Mouse (Mus musculus) liver, embryonic 14.5 days (tissue): ENCODE measurements around the gene Slc43a2. TPM values are rescaled to one million over a fixed set of nuclear protein-coding genes. Genes with fewer than 3 reads are reported as not detected.

Experiments used
- ATAC-seq: fragments of 200-750 bp; cut with Nextera tagmentation; 2 replicates; pipeline ENCODE4 v1.8.0; 2017; ENCODE audit warnings: moderate number of reproducible peaks, mild to moderate bottlenecking, moderate library complexity; ENCODE audit not compliant: insufficient read depth
- DNase-seq, 3 experiments: peaks; one replicate each; pipeline ENCODE4 v3.0.0-alpha.2; 2012 to 2013; ENCODE audit warnings: low read depth in 3 of 3, low spot score in 3 of 3
- H3K27ac ChIP-seq: fragments of 300-500 bp; sonication (generic); 2 replicates; pipeline ENCODE4 v1.5.1; 2014; ENCODE audit warnings: moderate library complexity, mild to moderate bottlenecking, control low read depth, inconsistent platforms
- H3K27me3 ChIP-seq: fragments of 300-500 bp; sonication (generic); 2 replicates; pipeline ENCODE4 v1.6.1; 2014; ENCODE audit warnings: mild to moderate bottlenecking, low read length, moderate library complexity; ENCODE audit not compliant: control insufficient read depth, insufficient read depth
- H3K36me3 ChIP-seq: fragments of 300-500 bp; sonication (generic); replicated peaks from 2 replicates; pipeline ENCODE4 v1.6.1; 2014; ENCODE audit warnings: low read depth; ENCODE audit not compliant: control insufficient read depth, insufficient read depth
- H3K4me1 ChIP-seq, 2 experiments: fragments of 200-500 bp in 1 of 2; fragments of 300-500 bp in 1 of 2; sonication (generic) in 1 of 2; replicated peaks; 2 replicates each; pipeline ENCODE4 v1.6.1; 2012 to 2014; ENCODE audit warnings: antibody characterized with exemption in 1 of 2, inconsistent platforms in 1 of 2, low read length in 1 of 2; ENCODE audit not compliant: control insufficient read depth in 2 of 2, insufficient read depth in 2 of 2
- H3K4me2 ChIP-seq: fragments of 300-500 bp; sonication (generic); 2 replicates; pipeline ENCODE4 v1.6.1; 2014; ENCODE audit warnings: low read depth, mild to moderate bottlenecking, control low read depth, moderate library complexity
- H3K4me3 ChIP-seq, 2 experiments: fragments of 200-500 bp in 1 of 2; fragments of 300-500 bp in 1 of 2; sonication (generic) in 1 of 2; 2 replicates each; pipeline ENCODE4 v1.5.1; 2012 to 2014; ENCODE audit warnings: low read depth in 2 of 2, low read length in 2 of 2, mild to moderate bottlenecking in 2 of 2, control low read depth in 1 of 2, inconsistent platforms in 1 of 2, moderate library complexity in 1 of 2; ENCODE audit not compliant: insufficient read depth in 1 of 2
- H3K9ac ChIP-seq: fragments of 300-500 bp; sonication (generic); replicated peaks from 2 replicates; pipeline ENCODE4 v1.6.1; 2014; ENCODE audit warnings: mild to moderate bottlenecking, control low read depth, moderate library complexity
- H3K9me3 ChIP-seq: fragments of 300-500 bp; sonication (generic); 2 replicates; pipeline ENCODE4 v1.6.1; 2016; ENCODE audit warnings: low read length, mixed read lengths; ENCODE audit not compliant: control insufficient read depth
- CTCF ChIP-seq: IDR thresholded peaks from 2 replicates; pipeline ENCODE4 v1.5.1; 2016; ENCODE audit warnings: antibody characterized with exemption, low read depth, control low read depth
- EP300 ChIP-seq: IDR thresholded peaks from 2 replicates; pipeline ENCODE4 v1.6.1; 2016; ENCODE audit warnings: antibody characterized with exemption, low read depth
- WGBS: fragments of 180-500 bp; shearing (Covaris S2); extraction: QIAGEN DNeasy Blood & Tissue Kit; methylation state at CpG from one replicate; pipeline ENCODE4 v1.1.7; 2014; ENCODE audit not compliant: insufficient replicate concordance; 5-methylcytosine and 5-hydroxymethylcytosine counted together
- polyA plus RNA-seq, 2 experiments: library from polyadenylated mRNA; depleted of rRNA in 1 of 2; stranded (reverse) in 1 of 2; unstranded in 1 of 2; fragments of >200 nt; fragmentation: Nextera tagmentation in 1 of 2; extraction: Ambion mirVana in 1 of 2; gene quantifications; 2 replicates each; pipeline versions ENCODE4 v1.2.1 to v1.2.3; 2012 to 2014

Slc43a2 gene
- polyA plus RNA-seq, 2 experiments, result 2.4 to 2.7 TPM

- 65% methylated on average over 1 of the region's 1 CpGs for WGBS
- TF ChIP-seq EP300 (no peak), CTCF (peak; percentile 62)
- no peaks in the 10 kb centered on the region for H3K9me3 ChIP-seq
- no peak overlapping the region for H3K9ac ChIP-seq
- H3K4me3 ChIP-seq, result no peak overlapping the region
- H3K27ac ChIP-seq, result no peak overlapping the region
- H3K27me3 ChIP-seq, result no peaks in the 10 kb centered on the region
- no peak for ATAC-seq
- no peaks in the 10 kb centered on the region for H3K36me3 ChIP-seq
- no peak overlapping the region for H3K4me2 ChIP-seq
- no peak for DNase-seq
- no peaks in the 10 kb centered on the region for H3K4me1 ChIP-seq
These were observed 26.6 kb downstream of the Slc43a2 start for GRCm38 (mm10) chr11:75558101-75558500.

- Histone ChIP-seq H3K4me2 (no peak overlapping the region), H3K9ac (no peak overlapping the region), H3K27me3 (no peaks in the 10 kb centered on the region), H3K27ac (no peak overlapping the region), H3K36me3 (no peaks in the 10 kb centered on the region), H3K4me3 (no peak overlapping the region), H3K9me3 (no peaks in the 10 kb centered on the region), H3K4me1 (peaks cover 0 to 6% of the 10 kb centered on the region in 2 experiments; a peak in 2 of 4 replicates)
- 69% methylated on average over 8 of the region's 8 CpGs for WGBS
- ATAC-seq (no peak), DNase-seq (no peak)
- no peak for TF ChIP-seq EP300
- no peak for TF ChIP-seq CTCF
These were observed 28.5 kb downstream of the Slc43a2 start for GRCm38 (mm10) chr11:75559870-75560504.

GRCm38 (mm10) chr11:75560530-75561409 lies 29.3 kb downstream of the Slc43a2 start:
- Histone ChIP-seq H3K36me3 (no peaks in the 10 kb centered on the region), H3K27me3 (no peaks in the 10 kb centered on the region), H3K27ac (no peak overlapping the region), H3K4me2 (no peak overlapping the region), H3K9ac (no peak overlapping the region), H3K9me3 (no peaks in the 10 kb centered on the region), H3K4me1 (peaks cover 0 to 9% of the 10 kb centered on the region in 2 experiments; a peak in 2 of 4 replicates), H3K4me3 (no peak overlapping the region)
- no peak for TF ChIP-seq CTCF
- no peak for TF ChIP-seq EP300
- DNase-seq, result no peak
- 65% methylated on average over 14 of the region's 14 CpGs for WGBS
- no peak for ATAC-seq

- TF ChIP-seq EP300, result no peak
- TF ChIP-seq CTCF, result no peak
- no peaks in the 10 kb centered on the region for H3K27me3 ChIP-seq
- no peak overlapping the region for H3K4me2 ChIP-seq
- no peak overlapping the region for H3K27ac ChIP-seq
- no peak overlapping the region for H3K9ac ChIP-seq
- H3K4me3 ChIP-seq, result no peak overlapping the region
- H3K4me1 ChIP-seq, result peaks cover 0 to 9% of the 10 kb centered on the region in 2 experiments; a peak in 2 of 4 replicates
- no peaks in the 10 kb centered on the region for H3K36me3 ChIP-seq
- WGBS, result 62% methylated on average over 5 of the region's 5 CpGs
- DNase-seq (no peak), ATAC-seq (no peak)
- no peaks in the 10 kb centered on the region for H3K9me3 ChIP-seq
These were observed 29.9 kb downstream of the Slc43a2 start for GRCm38 (mm10) chr11:75561410-75561791.

- Histone ChIP-seq H3K9me3 (no peaks in the 10 kb centered on the region), H3K9ac (no peak overlapping the region), H3K4me1 (peaks cover 0 to 15% of the 10 kb centered on the region in 2 experiments; a peak in 2 of 4 replicates), H3K27ac (no peak overlapping the region), H3K4me3 (no peak overlapping the region), H3K4me2 (no peak overlapping the region), H3K36me3 (no peaks in the 10 kb centered on the region), H3K27me3 (no peaks in the 10 kb centered on the region)
- TF ChIP-seq CTCF (peak; percentile 36), EP300 (no peak)
- ATAC-seq (no peak), DNase-seq (no peak)
- 75% methylated on average over 8 of the region's 8 CpGs for WGBS
These were observed 31.3 kb downstream of the Slc43a2 start for GRCm38 (mm10) chr11:75562840-75563239.
